Mouse (Mus musculus): ENCODE results near the gene Ppfibp1.

DNA sequence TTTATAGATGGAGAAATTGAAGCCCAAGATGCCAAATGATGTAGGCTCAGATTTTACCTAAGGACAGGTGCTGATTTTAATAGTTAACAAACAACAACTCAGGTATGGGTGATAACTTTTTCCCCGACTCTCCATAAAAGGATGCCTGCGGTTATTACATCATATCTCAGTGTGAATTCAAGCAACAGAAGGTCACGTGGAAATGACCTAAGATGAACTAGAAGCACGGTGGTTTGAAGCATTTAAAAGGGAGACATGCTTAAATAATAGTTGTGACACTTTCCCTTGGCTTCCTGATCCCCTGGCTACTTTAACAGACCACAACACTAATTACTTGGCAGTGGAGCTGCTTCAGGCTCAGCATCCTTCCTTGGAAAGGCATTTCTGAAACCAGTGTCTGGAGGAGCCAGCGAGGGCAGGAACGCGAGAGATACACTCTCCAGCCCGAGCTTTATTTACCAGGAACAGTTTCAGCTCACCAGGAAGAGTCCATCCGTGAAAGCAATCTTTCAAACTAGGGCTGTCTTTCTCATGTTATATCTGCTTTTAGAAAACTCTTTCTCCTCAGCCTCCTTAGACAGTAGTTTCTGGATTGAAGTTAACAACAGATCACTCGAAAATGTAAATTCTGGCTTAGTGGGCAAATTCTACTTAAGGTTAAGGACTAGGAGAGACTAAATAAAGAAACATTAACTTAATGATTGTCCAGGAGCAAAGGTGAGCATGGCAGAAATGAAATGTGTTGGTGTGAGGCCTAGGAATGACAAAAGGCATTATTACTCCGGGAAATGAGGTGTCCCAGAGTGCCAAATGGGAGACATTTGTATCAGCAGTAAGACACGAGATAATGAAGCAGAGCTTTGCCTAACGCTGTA, 6.2 kb upstream of the Ppfibp1 start:
- no peak for TF ChIP-seq EP300 (IDR thresholded peaks at IDR 0.05; ENCODE audit: insufficient read depth, low read depth, low read length)
- no peak for TF ChIP-seq CTCF (IDR thresholded peaks at IDR 0.05)
- no peak for TF ChIP-seq POLR2A (IDR thresholded peaks at IDR 0.05; ENCODE audit: insufficient read depth, low read depth, low read length)

Data from heart, adult 2 months (tissue).